ENCODE assay signal across 8 mouse cellular contexts in the genomic region with DNA sequence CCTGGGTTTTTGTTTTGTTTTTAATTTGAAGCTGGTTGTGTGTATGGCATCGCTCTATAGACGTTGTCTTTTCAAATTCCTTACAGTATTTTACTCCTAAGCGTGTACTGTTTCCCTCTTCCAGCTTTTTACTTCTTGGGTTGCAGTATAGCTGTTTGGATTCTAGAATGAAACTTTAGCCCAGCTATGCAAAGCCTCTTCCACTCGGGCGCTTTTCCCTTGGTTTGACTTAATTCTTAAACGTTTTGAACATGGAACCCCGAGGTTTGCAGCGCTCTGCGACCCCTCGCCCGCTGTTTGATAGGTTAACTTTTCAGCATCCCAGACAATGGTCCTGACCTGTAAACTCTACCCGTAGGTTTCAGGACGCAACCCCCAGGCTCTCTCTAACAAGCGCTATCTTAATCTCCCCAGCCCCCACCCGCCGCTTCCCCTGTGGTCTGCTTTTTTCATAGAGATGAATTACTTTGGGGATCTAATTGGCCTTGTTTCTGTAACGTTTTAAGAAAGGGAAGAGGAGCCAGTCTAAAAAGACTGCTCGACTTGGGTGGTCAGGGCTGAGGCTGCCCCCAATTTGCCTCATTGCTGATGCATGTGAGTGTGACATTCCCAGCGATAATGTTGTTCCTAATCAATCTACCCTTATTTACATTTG. TPM values are rescaled to one million over a fixed set of nuclear protein-coding genes. Genes with fewer than 3 reads are reported as not detected.
DNase-seq lines count a peak whose midpoint lies in the region; ATAC-seq and TF ChIP-seq lines count a peak whose summit lies in the region.

No protein-coding gene starts in this region.

- H3K27ac ChIP-seq in gastrocnemius, adult 2 months, result no peak overlapping the region
- H3K27ac ChIP-seq in forebrain, embryonic 14.5 days (ENCODE audit: low read depth, low read length), result 0 out of 2 replicates have a peak overlapping the region, but pooled peaks have one; percentile 24
- no peak overlapping the region for H3K27ac ChIP-seq in liver, embryonic 16.5 days (ENCODE audit: low read length)

- no peaks in the 10 kb centered on the region for H3K9me3 ChIP-seq in E14TG2a.4 (ENCODE audit: low read length)
- no peaks in the 10 kb centered on the region for H3K9me3 ChIP-seq in forebrain, embryonic 14.5 days (replicated peaks; ENCODE audit: control insufficient read depth, low read length)
- H3K9me3 ChIP-seq in liver, embryonic 16.5 days (replicated peaks; ENCODE audit: control insufficient read depth, low read length), result no peaks in the 10 kb centered on the region

- no peak for DNase-seq in gastrocnemius, adult 2 months
- DNase-seq in gastrocnemius, postnatal 14 days, result no peak
- DNase-seq in forebrain, embryonic 14.5 days (ENCODE audit: low spot score), result peak; percentile 39
- no peak for DNase-seq in frontal cortex, postnatal 25 days (ENCODE audit: low spot score in 2 of 2)
- no peak for DNase-seq in right cerebral cortex, postnatal 36 days (ENCODE audit: low spot score in 2 of 2)

- H3K4me1 ChIP-seq in E14TG2a.4 (replicated peaks; ENCODE audit: low read depth, low read length), result peaks cover 61% of the 10 kb centered on the region
- peaks cover 31% of the 10 kb centered on the region for H3K4me1 ChIP-seq in forebrain, embryonic 14.5 days (ENCODE audit: control insufficient read depth, insufficient read depth, low read length)
- peaks cover 18% of the 10 kb centered on the region for H3K4me1 ChIP-seq in liver, embryonic 16.5 days (ENCODE audit: control insufficient read depth, low read depth, low read length)

- H3K36me3 ChIP-seq in E14TG2a.4 (ENCODE audit: insufficient read depth, low read length), result peaks cover 4% of the 10 kb centered on the region
- H3K36me3 ChIP-seq in forebrain, embryonic 14.5 days (ENCODE audit: control insufficient read depth, insufficient read depth, low read length), result no peaks in the 10 kb centered on the region
- no peaks in the 10 kb centered on the region for H3K36me3 ChIP-seq in liver, embryonic 16.5 days (ENCODE audit: control insufficient read depth, insufficient read depth)

- peaks cover 47% of the 10 kb centered on the region for H3K27me3 ChIP-seq in E14TG2a.4 (ENCODE audit: insufficient read depth, low read length)
- H3K27me3 ChIP-seq in forebrain, embryonic 14.5 days (replicated peaks; ENCODE audit: control insufficient read depth, insufficient read depth, low read length), result peaks cover 35% of the 10 kb centered on the region
- H3K27me3 ChIP-seq in liver, embryonic 16.5 days (ENCODE audit: control insufficient read depth, insufficient read depth, low read depth, low read length), result peaks cover 51% of the 10 kb centered on the region

- H3K9ac ChIP-seq in forebrain, embryonic 14.5 days (ENCODE audit: low read length), result no peak overlapping the region
- peak overlapping the region; percentile 63 for H3K9ac ChIP-seq in liver, embryonic 16.5 days (ENCODE audit: low read depth, low read length)

- TF ChIP-seq CTCF in gastrocnemius, adult 2 months (IDR thresholded peaks at IDR 0.05), result no peak
- no peak for TF ChIP-seq CTCF in E14TG2a.4 (conservative IDR thresholded peaks at IDR 0.05; ENCODE audit: low read length)

- intact Hi-C loops in gastrocnemius, adult 2 months (cut with DNase I), result loop anchor here (5.0 kb wide), 2 partner anchors 73 to 248 kb away; a partner anchor contains a TSS
- intact Hi-C loops in gastrocnemius, postnatal 14 days (cut with DNase I; ENCODE audit: low total_unique reads), result no loop called here

- peak overlapping the region; percentile 79 for H3K4me3 ChIP-seq in gastrocnemius, adult 2 months
- peak overlapping the region; percentile 81 for H3K4me3 ChIP-seq in E14TG2a.4 (replicated peaks; ENCODE audit: low read length)
- H3K4me3 ChIP-seq in forebrain, embryonic 14.5 days (ENCODE audit: low read depth, low read length), result no peak overlapping the region; the same call in 1 of the 2 replicates
- H3K4me3 ChIP-seq in liver, embryonic 16.5 days (ENCODE audit: low read depth, low read length), result peak overlapping the region; percentile 85

- no peak for ATAC-seq in forebrain, embryonic 14.5 days
- ATAC-seq in liver, embryonic 16.5 days (ENCODE audit: low read depth), result no peak
- no peak for ATAC-seq in megakaryocyte-erythroid progenitor cell, adult 5-6 weeks (replicated peaks; ENCODE audit: low FRiP score, low TSS enrichment, poor library complexity, severe bottlenecking)

- peak overlapping the region; percentile 98; the same call in 1 of the 2 replicates for H3K4me2 ChIP-seq in forebrain, embryonic 14.5 days (ENCODE audit: low read length)
- peak overlapping the region; percentile 97 for H3K4me2 ChIP-seq in liver, embryonic 16.5 days (ENCODE audit: low read depth, low read length)

- WGBS in forebrain, embryonic 14.5 days, result 1% methylated on average over 19 of the region's 19 CpGs
- 10% methylated on average over 19 of the region's 19 CpGs for WGBS in liver, embryonic 16.5 days (ENCODE audit: insufficient replicate concordance)

RNA-seq across cellular contexts. Expression of a gene that starts 4.5 kb away (rescaled TPM):
- 10 to 100 TPM in 1 of 2 experiments, 1 to 10 TPM in 1; 8.0 to 13.0 TPM for total RNA-seq in gastrocnemius, adult 2 months (2021)
- total RNA-seq in gastrocnemius, postnatal 14 days (2021), result 10 to 100 TPM; 10.3 to 15.2 TPM
- polyA plus RNA-seq in forebrain, embryonic 14.5 days (2014; fragmentation: Nextera tagmentation; extraction: Ambion mirVana), result 9.7 and 11.3 TPM in 2 replicates
- 2.9 and 3.1 TPM in 2 replicates for polyA plus RNA-seq in liver, embryonic 16.5 days (2015; fragmentation: Nextera tagmentation; extraction: Ambion mirVana)
- total RNA-seq in megakaryocyte-erythroid progenitor cell, adult 5-6 weeks (2014; fragmentation: Nextera tagmentation), result 17.2 and 28.8 TPM in 2 replicates
- 13.1 and 26.9 TPM in 2 replicates for total RNA-seq in megakaryocyte-erythroid progenitor cell, adult 5-6 weeks (2017)
